Mouse (Mus musculus): ENCODE data around the gene Smdt1. TPM values are rescaled to one million over a fixed set of nuclear protein-coding genes. Genes with fewer than 3 reads are reported as not detected.
"Not testable (repeated sequence)": the region's sequence is repeated elsewhere in the genome, so short reads cannot be mapped to it uniquely, and the experiment has no call there.

Smdt1 gene
- total RNA-seq, 2 experiments from 2014 or later: 130 to 139 TPM

DNA sequence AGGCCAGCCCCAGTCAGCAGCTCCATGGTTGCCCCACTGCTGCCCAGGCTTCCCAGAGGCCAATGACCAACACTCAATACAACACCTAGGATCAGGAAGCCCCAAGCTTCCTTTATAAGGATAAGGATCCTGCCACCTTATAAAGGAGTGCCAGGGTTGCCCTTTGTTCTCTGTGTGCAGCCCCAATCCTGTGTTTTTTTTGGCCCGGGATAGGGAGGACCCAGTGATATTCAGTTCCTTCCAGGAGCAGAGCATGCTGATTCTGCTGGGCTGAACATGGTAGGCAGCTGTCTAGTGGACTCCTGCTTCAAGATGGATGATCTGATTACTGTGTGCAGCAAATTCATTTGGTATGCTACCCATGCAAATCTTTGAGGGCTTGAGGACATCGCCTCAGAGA is 55.2 kb downstream of the Smdt1 start, which contains the start of gene Cyp2d11:
Cyp2d11 (minus strand) TSS at position 101 of the 400 bp plus-strand sequence.
- intact Hi-C loops (cut with DNase I); DNase-seq (ENCODE audit: extremely low spot score in 1 of 2, low spot score in 2 of 2): not testable (repeated sequence)

DNA sequence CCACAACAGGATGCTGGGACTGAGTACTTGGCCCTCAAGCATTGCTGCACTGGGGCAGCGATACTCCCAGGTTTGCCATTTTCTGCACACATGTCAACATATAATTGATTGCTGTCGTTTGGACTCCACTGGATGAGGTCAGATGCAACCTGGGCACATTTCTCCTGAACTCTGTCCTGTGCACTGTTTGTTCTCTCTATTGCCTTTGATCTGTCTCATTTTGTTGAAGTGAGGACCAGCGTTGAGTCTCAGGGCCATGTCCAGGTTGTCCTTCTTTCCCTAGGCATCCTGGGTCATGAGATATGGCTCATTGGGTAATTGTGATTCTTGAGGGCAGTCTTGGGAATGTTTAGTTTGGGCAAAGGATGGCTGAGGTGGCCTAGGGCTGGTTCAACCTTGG is 57.2 kb downstream of the Smdt1 start:
- DNase-seq (ENCODE audit: extremely low spot score in 1 of 2, low spot score in 2 of 2); intact Hi-C loops (cut with DNase I): not testable (repeated sequence)

Small RNAs within 50 kb of the gene (microRNA-seq; reads per million reads assigned to microRNA genes)
- not detected for gene Mir7684

Other genes starting within 250 kb of the Smdt1 start
- 10 to 100 TPM in 1 of 2 experiments, 1 to 10 TPM in 1; 7.4 to 10.2 TPM for gene Ccdc134, start 211.0 kb upstream of the Smdt1 start, total RNA-seq (2021)
- 100 to 1,000 TPM; 202 to 204 TPM for gene Srebf2, start 191.8 kb upstream of the Smdt1 start, total RNA-seq (2021)
- 1 to 10 TPM; 3.1 to 3.5 TPM for gene Shisa8, start 126.1 kb upstream of the Smdt1 start, total RNA-seq (2021)
- gene Tnfrsf13c, start 114.6 kb upstream of the Smdt1 start, total RNA-seq (2021): under 1 TPM; 0.30 to 0.73 TPM
- gene Cenpm, start 94.2 kb upstream of the Smdt1 start, total RNA-seq (2021): 1 to 10 TPM; 4.5 to 4.8 TPM
- gene 1500009C09Rik, start 86.6 kb upstream of the Smdt1 start, total RNA-seq (2021): 10 to 100 TPM; 83.1 to 87.6 TPM
- gene Sept3, start 64.1 kb upstream of the Smdt1 start, total RNA-seq (2021): 100 to 1,000 TPM; 512 to 519 TPM
- not detected for gene Wbp2nl, start 40.0 kb upstream of the Smdt1 start, total RNA-seq (2021)
- gene Naga, start within 50 bp of the Smdt1 start, total RNA-seq (2021): 10 to 100 TPM; 34.5 to 41.0 TPM
- gene Pheta2, start within 50 bp of the Smdt1 start, total RNA-seq (2021): 1 to 10 TPM in 1 of 2 experiments, under 1 TPM in 1; 0.69 to 2.4 TPM
- 100 to 1,000 TPM; 167 to 200 TPM for gene Ndufa6, start 15.4 kb downstream of the Smdt1 start, total RNA-seq (2021)
- gene Cyp2d22, start 41.3 kb downstream of the Smdt1 start, total RNA-seq (2021): 10 to 100 TPM; 10.7 to 11.5 TPM
- not detected for gene Cyp2d11, start 55.1 kb downstream of the Smdt1 start, total RNA-seq (2021)
- gene Cyp2d10, start 68.2 kb downstream of the Smdt1 start, total RNA-seq (2021): not detected
- not detected for gene Cyp2d9, start 94.5 kb downstream of the Smdt1 start, total RNA-seq (2021)
- not detected for gene Cyp2d12, start 216.1 kb downstream of the Smdt1 start, total RNA-seq (2021)